Mouse (Mus musculus) liver, embryonic 14.5 days (tissue): ENCODE measurements around the gene Hdgf. TPM values are rescaled to one million over a fixed set of nuclear protein-coding genes. Genes with fewer than 3 reads are reported as not detected.
"Not testable (repeated sequence)": the region's sequence is repeated elsewhere in the genome, so short reads cannot be mapped to it uniquely, and the experiment has no call there.

Experiments
- ATAC-seq: fragments of 200-750 bp; cut with Nextera tagmentation; 2 replicates; pipeline ENCODE4 v1.8.0; 2017; ENCODE audit warnings: moderate number of reproducible peaks, mild to moderate bottlenecking, moderate library complexity; ENCODE audit not compliant: insufficient read depth
- DNase-seq, 3 experiments: peaks; one replicate each; pipeline ENCODE4 v3.0.0-alpha.2; 2012 to 2013; ENCODE audit warnings: low read depth in 3 of 3, low spot score in 3 of 3
- H3K27ac ChIP-seq: fragments of 300-500 bp; sonication (generic); 2 replicates; pipeline ENCODE4 v1.5.1; 2014; ENCODE audit warnings: moderate library complexity, mild to moderate bottlenecking, control low read depth, inconsistent platforms
- H3K27me3 ChIP-seq: fragments of 300-500 bp; sonication (generic); 2 replicates; pipeline ENCODE4 v1.6.1; 2014; ENCODE audit warnings: mild to moderate bottlenecking, low read length, moderate library complexity; ENCODE audit not compliant: control insufficient read depth, insufficient read depth
- H3K36me3 ChIP-seq: fragments of 300-500 bp; sonication (generic); replicated peaks from 2 replicates; pipeline ENCODE4 v1.6.1; 2014; ENCODE audit warnings: low read depth; ENCODE audit not compliant: control insufficient read depth, insufficient read depth
- H3K4me1 ChIP-seq, 2 experiments: fragments of 200-500 bp in 1 of 2; fragments of 300-500 bp in 1 of 2; sonication (generic) in 1 of 2; replicated peaks; 2 replicates each; pipeline ENCODE4 v1.6.1; 2012 to 2014; ENCODE audit warnings: antibody characterized with exemption in 1 of 2, inconsistent platforms in 1 of 2, low read length in 1 of 2; ENCODE audit not compliant: control insufficient read depth in 2 of 2, insufficient read depth in 2 of 2
- H3K4me2 ChIP-seq: fragments of 300-500 bp; sonication (generic); 2 replicates; pipeline ENCODE4 v1.6.1; 2014; ENCODE audit warnings: low read depth, mild to moderate bottlenecking, control low read depth, moderate library complexity
- H3K4me3 ChIP-seq, 2 experiments: fragments of 200-500 bp in 1 of 2; fragments of 300-500 bp in 1 of 2; sonication (generic) in 1 of 2; 2 replicates each; pipeline ENCODE4 v1.5.1; 2012 to 2014; ENCODE audit warnings: low read depth in 2 of 2, low read length in 2 of 2, mild to moderate bottlenecking in 2 of 2, control low read depth in 1 of 2, inconsistent platforms in 1 of 2, moderate library complexity in 1 of 2; ENCODE audit not compliant: insufficient read depth in 1 of 2
- H3K9ac ChIP-seq: fragments of 300-500 bp; sonication (generic); replicated peaks from 2 replicates; pipeline ENCODE4 v1.6.1; 2014; ENCODE audit warnings: mild to moderate bottlenecking, control low read depth, moderate library complexity
- H3K9me3 ChIP-seq: fragments of 300-500 bp; sonication (generic); 2 replicates; pipeline ENCODE4 v1.6.1; 2016; ENCODE audit warnings: low read length, mixed read lengths; ENCODE audit not compliant: control insufficient read depth
- CTCF ChIP-seq: IDR thresholded peaks from 2 replicates; pipeline ENCODE4 v1.5.1; 2016; ENCODE audit warnings: antibody characterized with exemption, low read depth, control low read depth
- EP300 ChIP-seq: IDR thresholded peaks from 2 replicates; pipeline ENCODE4 v1.6.1; 2016; ENCODE audit warnings: antibody characterized with exemption, low read depth
- WGBS: fragments of 180-500 bp; shearing (Covaris S2); extraction: QIAGEN DNeasy Blood & Tissue Kit; methylation state at CpG from one replicate; pipeline ENCODE4 v1.1.7; 2014; ENCODE audit not compliant: insufficient replicate concordance; 5-methylcytosine and 5-hydroxymethylcytosine counted together
- polyA plus RNA-seq, 2 experiments: library from polyadenylated mRNA; depleted of rRNA in 1 of 2; stranded (reverse) in 1 of 2; unstranded in 1 of 2; fragments of >200 nt; fragmentation: Nextera tagmentation in 1 of 2; extraction: Ambion mirVana in 1 of 2; gene quantifications; 2 replicates each; pipeline versions ENCODE4 v1.2.1 to v1.2.3; 2012 to 2014

The Hdgf gene
- polyA plus RNA-seq, 2 experiments, result 167 to 204 TPM

- Histone ChIP-seq H3K4me1 (peaks cover 29 to 38% of the 10 kb centered on the region in 2 experiments), H3K27ac (peak overlapping the region; percentile 87), H3K4me3 (peak overlapping the region; percentile 43 to 48), H3K4me2 (peak overlapping the region; percentile 72), H3K9ac (peak overlapping the region; percentile 72), H3K9me3 (no peaks in the 10 kb centered on the region), H3K36me3 (no peaks in the 10 kb centered on the region), H3K27me3 (no peaks in the 10 kb centered on the region)
- DNase-seq (peak; percentile 88 to 89 (median 89)), ATAC-seq (peak; percentile 79)
- TF ChIP-seq CTCF, result no peak
- TF ChIP-seq EP300, result peak; percentile 100
- WGBS, result 3% methylated on average over 1 of the region's 1 CpGs
Measured at GRCm38 (mm10) chr3:87901036-87901624, 5.0 kb upstream of the Hdgf start.

GRCm38 (mm10) chr3:87901959-87902358, 4.2 kb upstream of the Hdgf start:
- not testable (repeated sequence) for ATAC-seq, H3K36me3 ChIP-seq, H3K4me3 ChIP-seq, H3K27me3 ChIP-seq, H3K9ac ChIP-seq, H3K9me3 ChIP-seq, DNase-seq
- WGBS, result 48% methylated on average over 6 of the region's 6 CpGs
- H3K4me1 ChIP-seq, result peaks cover 29 to 38% of the 10 kb centered on the region in 2 experiments
- peak overlapping the region; percentile 87 for H3K27ac ChIP-seq
- H3K4me2 ChIP-seq, result peak overlapping the region; percentile 72

- DNase-seq, result no peak
- TF ChIP-seq EP300 (no peak), CTCF (no peak)
- ATAC-seq, result no peak
- H3K27me3 ChIP-seq, result no peaks in the 10 kb centered on the region
- no peaks in the 10 kb centered on the region for H3K9me3 ChIP-seq
- H3K4me1 ChIP-seq, result peaks cover 40 to 50% of the 10 kb centered on the region in 2 experiments
- H3K36me3 ChIP-seq, result no peaks in the 10 kb centered on the region
- 0 out of 2 replicates have a peak overlapping the region, but pooled peaks have one; percentile 13 for H3K9ac ChIP-seq
- 51% methylated on average over 5 of the region's 5 CpGs for WGBS
- no peak overlapping the region for H3K4me2 ChIP-seq
- no peak overlapping the region for H3K4me3 ChIP-seq
- peak overlapping the region; percentile 61 for H3K27ac ChIP-seq
Measured at GRCm38 (mm10) chr3:87903821-87904220, 2.3 kb upstream of the Hdgf start.

- under 1% methylated on average over 40 of the region's 47 CpGs for WGBS
- Histone ChIP-seq H3K4me3 (peak overlapping the region; percentile 97 to 100), H3K9me3 (no peaks in the 10 kb centered on the region), H3K9ac (peak overlapping the region; percentile 100), H3K36me3 (no peaks in the 10 kb centered on the region; the same call in 1 of the 2 replicates), H3K27ac (peak overlapping the region; percentile 89), H3K4me2 (peak overlapping the region; percentile 91), H3K27me3 (no peaks in the 10 kb centered on the region), H3K4me1 (peaks cover 45 to 54% of the 10 kb centered on the region in 2 experiments)
- ATAC-seq, result peak; percentile 4; the same call in 1 of the 2 replicates
- no peak for DNase-seq
- TF ChIP-seq CTCF, result no peak
- no peak for TF ChIP-seq EP300
Measured at GRCm38 (mm10) chr3:87906601-87906980, 470 bp downstream of the Hdgf start.

- peak overlapping the region; percentile 89 for H3K27ac ChIP-seq
- TF ChIP-seq CTCF, result no peak
- no peak for TF ChIP-seq EP300
- H3K4me1 ChIP-seq, result peaks cover 47 to 55% of the 10 kb centered on the region in 2 experiments
- WGBS, result 0% methylated on average over 27 of the region's 27 CpGs
- peak overlapping the region; percentile 100 for H3K9ac ChIP-seq
- DNase-seq (peak in 1 of 3 experiments; percentile 68), ATAC-seq (peak; percentile 7; the same call in 1 of the 2 replicates)
- H3K9me3 ChIP-seq, result no peaks in the 10 kb centered on the region
- peak overlapping the region; percentile 97 to 100 for H3K4me3 ChIP-seq
- peak overlapping the region; percentile 91 for H3K4me2 ChIP-seq
- no peaks in the 10 kb centered on the region for H3K27me3 ChIP-seq
- H3K36me3 ChIP-seq, result peaks cover 3% of the 10 kb centered on the region
Measured at GRCm38 (mm10) chr3:87906981-87907857, 1.1 kb downstream of the Hdgf start.
